In the genomic region with DNA sequence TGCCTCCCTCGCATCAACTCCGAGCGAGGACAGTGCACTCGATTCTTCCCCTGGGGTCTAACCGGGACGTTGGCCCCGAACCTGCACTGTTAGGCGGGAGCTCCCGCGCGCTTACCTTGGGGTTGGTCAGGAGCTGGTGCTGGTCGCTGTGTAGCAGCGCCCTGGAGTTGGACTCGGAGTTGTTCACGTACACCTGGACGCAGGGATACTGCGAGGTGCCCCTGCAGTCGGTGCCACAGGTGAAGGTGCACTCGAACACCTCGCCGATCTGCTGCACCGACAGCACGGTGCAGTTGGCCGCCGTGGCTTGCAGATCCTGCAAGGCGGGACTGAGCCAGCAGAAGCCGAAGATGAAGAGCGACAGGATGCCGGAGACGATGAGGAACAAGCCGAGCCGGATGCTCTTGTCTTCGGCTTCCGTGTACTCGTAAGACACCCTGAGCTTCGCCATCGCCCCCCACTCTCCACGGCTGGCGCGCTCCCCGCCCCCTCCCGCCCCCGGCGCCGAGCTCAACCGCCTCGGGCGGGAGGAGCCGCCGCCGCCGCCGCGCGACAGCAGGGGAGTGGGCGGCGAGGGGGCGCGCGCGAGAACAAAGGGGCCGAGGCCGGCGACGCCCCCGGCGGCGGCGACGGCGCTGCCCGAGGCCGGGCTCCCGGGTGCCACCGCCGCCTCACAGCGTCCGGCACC, we compare ENCODE assay signal across 7 mouse cellular contexts. TPM values are rescaled to one million over a fixed set of nuclear protein-coding genes. Genes with fewer than 3 reads are reported as not detected.
DNase-seq lines count a peak whose midpoint lies in the region; ATAC-seq lines count a peak whose summit lies in the region.

No protein-coding gene starts in this region.

- no peaks in the 10 kb centered on the region for H3K36me3 ChIP-seq in heart, embryonic 15.5 days

- under 1% methylated on average over 49 of the region's 78 CpGs for WGBS in heart, embryonic 15.5 days

- H3K9me3 ChIP-seq in heart, embryonic 15.5 days (replicated peaks), result 0 out of 2 replicates have a peak, but pooled peaks cover 5% of the 10 kb centered on the region

- DNase-seq in A20 (ENCODE audit: low read depth, low spot score), result peak; percentile 52
- peak; percentile 41 to 54 for DNase-seq in CD8-positive naive resting alpha-beta T cell, adult 2 months (ENCODE audit: low read depth in 2 of 2, low spot score in 2 of 2)
- peak; percentile 71 for DNase-seq in cerebellum, adult 9-11 months
- peak; percentile 51 to 57 for DNase-seq in layer of hippocampus, postnatal 14 days (ENCODE audit: low spot score in 2 of 2)
- peak; percentile 41 to 45 for DNase-seq in lung, postnatal 4 days
- peak; percentile 50 for DNase-seq in right cerebral cortex, postnatal 14 days

- ATAC-seq in heart, embryonic 15.5 days (replicated peaks; ENCODE audit: insufficient number of reproducible peaks, insufficient read depth, low FRiP score, low read depth), result peak; percentile 64

- no peak overlapping the region for H3K27ac ChIP-seq in heart, embryonic 15.5 days

- H3K4me3 ChIP-seq in heart, embryonic 15.5 days, result peak overlapping the region; percentile 67

- peaks cover 17% of the 10 kb centered on the region for H3K4me1 ChIP-seq in heart, embryonic 15.5 days (replicated peaks)

- H3K4me2 ChIP-seq in heart, embryonic 15.5 days, result peak overlapping the region; percentile 99

- peak overlapping the region; percentile 62 for H3K9ac ChIP-seq in heart, embryonic 15.5 days

- no peaks in the 10 kb centered on the region for H3K27me3 ChIP-seq in heart, embryonic 15.5 days

RNA-seq across cellular contexts. Expression of gene Kcnmb4, which starts 0.5 kb away (rescaled TPM):
- polyA plus RNA-seq in heart, embryonic 15.5 days (2015; fragmentation: Nextera tagmentation; extraction: Ambion mirVana), result 3.7 and 4.2 TPM in 2 replicates
- total RNA-seq in layer of hippocampus, postnatal 14 days (2021), result 10 to 100 TPM; 74.4 TPM
